Mouse (Mus musculus) urinary bladder, postnatal 4 days (tissue): ENCODE measurements around the gene Rora.

Source experiments
- DNase-seq, 2 experiments: peaks; one replicate each; pipeline ENCODE4 v3.0.0; 2021 to 2022; ENCODE audit warnings: low spot score in 2 of 2

Gene Rora

GRCm38 (mm10) chr9:69008706-69009105, 355.1 kb downstream of the Rora start:
- no peak for DNase-seq

DNA sequence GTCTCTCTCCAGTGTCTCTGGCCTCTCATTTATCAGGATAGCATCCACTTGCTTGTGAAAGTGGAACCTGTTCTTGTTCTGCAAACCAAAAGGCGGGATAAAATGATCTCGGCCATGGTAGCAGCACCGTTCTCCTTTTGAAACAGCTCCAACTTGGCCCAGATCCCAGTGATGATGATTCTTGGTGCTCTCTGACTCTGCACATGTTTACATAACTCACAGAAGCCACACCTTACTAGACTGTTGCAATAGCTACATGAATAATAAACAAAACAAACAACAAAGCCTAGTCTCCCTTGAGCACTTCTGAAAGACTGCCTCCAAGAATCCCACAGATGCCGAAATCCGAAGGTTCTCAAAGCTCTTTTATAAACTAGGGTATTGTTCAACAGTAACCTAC, 357.3 kb downstream of the Rora start:
- no peak for DNase-seq

DNA sequence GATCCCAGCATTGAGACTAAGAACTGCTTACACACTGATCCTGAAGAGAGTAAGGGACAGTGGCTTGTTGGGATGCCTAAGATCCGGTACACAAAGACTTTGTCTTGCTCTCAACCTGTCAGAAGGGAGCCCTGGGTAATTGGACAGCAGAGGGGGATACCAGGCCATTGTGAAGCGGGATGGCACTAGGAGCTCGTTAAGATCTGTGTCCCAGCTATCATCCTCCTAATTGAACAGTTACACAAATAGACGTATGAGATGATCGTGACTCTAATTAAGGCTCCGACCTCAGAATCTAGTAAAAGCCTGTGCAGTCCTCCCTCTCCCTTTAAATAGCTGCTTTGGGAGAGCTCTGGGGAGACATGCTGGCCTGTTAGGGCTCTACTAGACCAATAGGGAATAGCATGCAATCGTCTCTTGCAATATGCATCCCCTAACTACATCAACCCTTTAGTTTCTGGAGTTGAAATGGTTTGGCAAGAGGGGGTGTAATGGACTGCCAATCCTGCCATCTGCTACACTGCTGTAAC, 359.7 kb downstream of the Rora start:
- DNase-seq: no peak

- DNase-seq: no peak
These were observed 360.6 kb downstream of the Rora start for GRCm38 (mm10) chr9:69014203-69014602.

GRCm38 (mm10) chr9:69020381-69020780, 366.8 kb downstream of the Rora start:
- DNase-seq: no peak

- no peak for DNase-seq
These were observed 367.9 kb downstream of the Rora start for GRCm38 (mm10) chr9:69021482-69021881.

- DNase-seq: no peak
These were observed 369.7 kb downstream of the Rora start for GRCm38 (mm10) chr9:69023314-69023713.

GRCm38 (mm10) chr9:69028177-69028576, 374.6 kb downstream of the Rora start:
- DNase-seq: no peak

- no peak for DNase-seq
These were observed 380.8 kb downstream of the Rora start for GRCm38 (mm10) chr9:69034301-69034871.

DNA sequence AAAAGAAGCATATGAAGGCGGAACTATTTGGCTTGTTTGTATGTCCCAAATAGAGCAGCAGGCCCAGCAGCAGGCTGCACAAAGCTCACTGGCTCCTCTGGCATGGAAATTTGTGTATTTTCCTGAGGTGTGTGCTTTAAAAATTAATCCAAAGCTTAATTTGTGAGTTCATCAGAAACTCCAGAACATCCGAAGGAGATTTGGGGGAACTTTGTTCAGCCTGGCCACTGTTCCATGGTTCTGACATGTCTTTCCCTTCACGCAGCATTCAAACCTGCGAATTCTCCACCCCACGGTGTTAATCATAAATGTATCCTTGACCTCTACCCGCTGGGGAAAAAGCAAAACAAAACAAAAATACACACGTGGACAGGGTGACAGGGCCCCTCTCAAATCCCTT, 381.9 kb downstream of the Rora start:
- no peak for DNase-seq

DNA sequence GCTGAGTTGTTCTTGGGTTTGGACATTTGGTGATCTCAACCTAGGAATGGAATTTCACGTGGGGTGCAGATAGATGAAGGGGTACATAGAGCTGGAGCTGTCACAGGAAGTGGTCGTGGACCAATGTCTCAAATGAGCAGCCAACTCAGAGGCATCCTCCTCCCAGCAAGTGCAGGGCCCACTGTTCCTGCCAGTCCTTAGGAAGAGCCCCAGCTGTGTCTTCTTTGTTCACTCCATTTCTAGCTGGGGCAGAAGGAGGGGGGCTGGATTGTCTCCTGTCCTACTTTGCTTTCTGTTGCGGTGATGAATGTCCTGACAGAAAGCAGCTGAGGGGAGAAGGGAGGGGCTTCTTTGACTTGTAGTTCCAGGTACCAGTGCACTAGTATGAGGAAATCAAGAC, 382.7 kb downstream of the Rora start:
- DNase-seq: no peak

- no peak for DNase-seq
These were observed 390.5 kb downstream of the Rora start for GRCm38 (mm10) chr9:69043920-69044613.

DNA sequence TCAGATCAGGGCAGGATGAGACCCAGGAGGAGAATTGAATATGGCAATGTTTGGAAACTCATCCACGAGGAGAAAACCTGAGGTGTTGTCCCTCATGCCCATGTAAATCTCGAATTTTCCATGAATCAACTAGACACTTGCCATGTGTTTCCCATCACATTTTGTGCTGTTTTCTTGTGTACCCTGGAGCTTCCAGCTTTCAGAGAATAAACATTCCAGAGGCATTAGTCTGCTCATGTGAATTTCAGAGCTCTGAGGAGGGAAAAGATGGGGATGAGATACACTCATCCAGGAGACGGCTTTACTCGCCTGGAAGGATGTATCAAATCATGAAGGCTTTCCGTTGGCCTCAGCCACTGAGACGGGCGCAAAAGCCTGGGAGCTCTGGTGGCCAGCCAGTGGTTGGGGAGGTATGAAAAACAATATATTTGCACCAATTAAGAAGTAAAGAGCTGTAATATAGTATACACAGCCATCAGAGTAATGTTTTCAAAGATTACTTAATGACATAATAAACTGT, 391.1 kb downstream of the Rora start:
- no peak for DNase-seq

GRCm38 (mm10) chr9:69045908-69046307, 392.3 kb downstream of the Rora start:
- DNase-seq: no peak

GRCm38 (mm10) chr9:69050856-69051255, 397.3 kb downstream of the Rora start:
- no peak for DNase-seq

GRCm38 (mm10) chr9:69051890-69052289, 398.3 kb downstream of the Rora start:
- DNase-seq: no peak

- DNase-seq: no peak
These were observed 401.7 kb downstream of the Rora start for GRCm38 (mm10) chr9:69055302-69055701.

- no peak for DNase-seq
These were observed 417.7 kb downstream of the Rora start for GRCm38 (mm10) chr9:69071203-69071867.

DNA sequence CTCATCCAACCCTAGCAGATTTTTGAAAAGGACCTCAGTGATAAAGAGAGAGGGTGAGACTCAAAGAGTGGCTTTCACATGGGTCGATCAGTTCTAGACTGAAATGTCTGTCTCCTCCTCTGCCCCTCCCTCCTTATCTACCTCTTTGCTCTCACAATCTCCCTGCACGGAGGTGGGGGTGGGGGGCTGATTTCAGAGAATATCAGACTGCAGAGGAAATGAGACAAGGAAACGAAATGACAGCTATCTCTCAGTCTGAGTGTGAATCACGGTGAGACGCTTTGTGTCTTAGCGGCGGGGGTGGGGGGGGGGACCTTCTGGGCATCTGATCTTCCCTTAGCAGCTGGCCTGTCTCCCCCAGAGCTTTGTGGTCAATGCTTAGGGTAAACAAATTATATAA, 419.7 kb downstream of the Rora start:
- no peak for DNase-seq

- no peak for DNase-seq
These were observed 430.6 kb downstream of the Rora start for GRCm38 (mm10) chr9:69084086-69084719.

- DNase-seq: no peak
These were observed 431.4 kb downstream of the Rora start for GRCm38 (mm10) chr9:69084720-69085661.
